Mouse (Mus musculus): Measurements from ENCODE around the gene Numb.

DNA sequence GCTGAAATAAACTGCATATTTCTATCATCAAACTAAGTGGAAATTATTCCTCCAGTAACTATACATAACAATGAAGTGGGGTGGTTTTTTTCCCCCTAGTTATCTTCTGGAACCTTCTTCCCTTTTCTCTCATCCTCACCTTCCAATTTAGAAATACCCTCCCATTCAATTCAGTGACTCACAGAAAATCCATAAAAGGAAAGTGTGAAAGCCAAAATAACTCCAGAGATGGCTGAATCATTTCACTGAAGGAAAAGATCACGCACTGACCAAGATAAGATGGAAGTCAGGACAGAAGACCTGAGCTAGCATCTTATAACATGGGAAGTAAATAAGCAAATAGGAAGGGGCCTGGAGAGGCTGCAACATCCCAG lies 1.7 kb upstream of the Numb start:
- TF ChIP-seq POLR2A (IDR thresholded peaks at IDR 0.05; ENCODE audit: borderline replicate concordance, extremely low read depth, low read depth, low read length) (no peak), CTCF (IDR thresholded peaks at IDR 0.05; ENCODE audit: insufficient read depth, low read length) (no peak)
